Mouse (Mus musculus) embryonic facial prominence, embryonic 12.5 days (tissue): ENCODE measurements at regions not wholly inside any gene's neighbourhood (a gene's known extent, or its start where the extent isn't known, plus 50 kb on each side); places are given as distances from the start of the nearest gene placed in this dataset.

Experiments
- ATAC-seq: fragments of 200-750 bp; cut with Nextera tagmentation; 2 replicates; pipeline ENCODE4 v1.8.0; 2017; ENCODE audit not compliant: insufficient number of reproducible peaks, insufficient read depth, low FRiP score, low TSS enrichment
- H3K27ac ChIP-seq: fragments of 300-500 bp; sonication (generic); 2 replicates; pipeline ENCODE4 v1.5.1; 2016; ENCODE audit warnings: mild to moderate bottlenecking
- H3K27me3 ChIP-seq: fragments of 300-500 bp; sonication (generic); 2 replicates; pipeline ENCODE4 v1.6.1; 2016; ENCODE audit warnings: mild to moderate bottlenecking, moderate library complexity
- H3K36me3 ChIP-seq: fragments of 300-500 bp; sonication (generic); 2 replicates; pipeline ENCODE4 v1.6.1; 2016; ENCODE audit warnings: mild to moderate bottlenecking
- H3K4me1 ChIP-seq: fragments of 300-500 bp; sonication (generic); 2 replicates; pipeline ENCODE4 v1.6.1; 2016
- H3K4me2 ChIP-seq: fragments of 300-500 bp; sonication (generic); replicated peaks from 2 replicates; pipeline ENCODE4 v1.6.1; 2016; ENCODE audit warnings: mild to moderate bottlenecking, moderate library complexity
- H3K4me3 ChIP-seq: fragments of 300-500 bp; sonication (generic); 2 replicates; pipeline ENCODE4 v1.5.1; 2016; ENCODE audit warnings: mild to moderate bottlenecking
- H3K9ac ChIP-seq: fragments of 300-500 bp; sonication (generic); 2 replicates; pipeline ENCODE4 v1.6.1; 2016; ENCODE audit warnings: mild to moderate bottlenecking, moderate library complexity
- H3K9me3 ChIP-seq: fragments of 300-500 bp; sonication (generic); 2 replicates; pipeline ENCODE4 v1.6.1; 2016; ENCODE audit warnings: mild to moderate bottlenecking, moderate library complexity
- WGBS: fragments of 180-500 bp; shearing (Covaris S2); methylation state at CpG from one replicate; pipeline ENCODE4 v1.1.7; 2016; 5-methylcytosine and 5-hydroxymethylcytosine counted together

GRCm38 (mm10) chr13:99071821-99072414 is 87.6 kb upstream of the 1700024P04Rik start:
- Histone ChIP-seq H3K4me1 (peaks cover 20% of the 10 kb centered on the region), H3K27ac (peak overlapping the region; percentile 65)
- 62% methylated on average over 8 of the region's 8 CpGs for WGBS

GRCm38 (mm10) chr13:99071413-99071812 is 87.0 kb upstream of the 1700024P04Rik start:
- Histone ChIP-seq H3K4me2 (no peak overlapping the region), H3K27me3 (no peaks in the 10 kb centered on the region), H3K4me3 (no peak overlapping the region), H3K4me1 (peaks cover 20% of the 10 kb centered on the region), H3K27ac (peak overlapping the region; percentile 52; the same call in 1 of the 2 replicates), H3K9me3 (no peaks in the 10 kb centered on the region), H3K36me3 (no peaks in the 10 kb centered on the region), H3K9ac (no peak overlapping the region)
- no peak; the same call in 1 of the 2 replicates for ATAC-seq
- 28% methylated on average over 6 of the region's 6 CpGs for WGBS

More at GRCm38 (mm10) chr13:99071821-99072414, 87.6 kb upstream of the 1700024P04Rik start:
- Histone ChIP-seq H3K36me3 (no peaks in the 10 kb centered on the region), H3K27me3 (no peaks in the 10 kb centered on the region), H3K9ac (no peak overlapping the region), H3K4me3 (no peak overlapping the region), H3K4me2 (no peak overlapping the region), H3K9me3 (no peaks in the 10 kb centered on the region)
- ATAC-seq, result peak; percentile 12; the same call in 1 of the 2 replicates

DNA sequence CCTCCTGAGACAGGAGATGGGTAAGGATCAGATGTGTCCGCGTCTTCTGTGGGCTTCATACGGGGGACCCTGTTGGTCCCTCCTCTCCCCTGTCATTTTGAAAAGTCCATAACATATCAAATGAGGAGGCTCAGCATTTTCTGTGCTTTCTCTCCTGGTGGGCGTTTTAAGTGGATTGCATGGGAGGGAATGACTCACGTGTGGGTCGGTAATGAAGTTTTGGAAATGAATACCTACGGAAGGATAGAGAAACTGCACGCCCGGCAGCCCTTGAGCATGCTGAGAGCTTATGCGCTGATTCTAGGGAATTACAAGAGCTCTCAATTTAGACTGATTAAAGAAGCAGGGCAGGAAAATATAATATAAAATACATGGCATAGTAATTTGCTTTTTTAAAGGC is 85.4 kb upstream of the 1700024P04Rik start:
- Histone ChIP-seq H3K4me3 (no peak overlapping the region), H3K9ac (no peak overlapping the region), H3K9me3 (no peaks in the 10 kb centered on the region), H3K36me3 (no peaks in the 10 kb centered on the region), H3K4me2 (no peak overlapping the region), H3K27ac (0 out of 2 replicates have a peak overlapping the region, but pooled peaks have one; percentile 2), H3K4me1 (peaks cover 20% of the 10 kb centered on the region), H3K27me3 (no peaks in the 10 kb centered on the region)
- ATAC-seq, result no peak
- 84% methylated on average over 10 of the region's 10 CpGs for WGBS

- Histone ChIP-seq H3K9ac (no peak overlapping the region), H3K9me3 (no peaks in the 10 kb centered on the region)
Measured at GRCm38 (mm10) chr13:99067504-99067903, 83.1 kb upstream of the 1700024P04Rik start.

DNA sequence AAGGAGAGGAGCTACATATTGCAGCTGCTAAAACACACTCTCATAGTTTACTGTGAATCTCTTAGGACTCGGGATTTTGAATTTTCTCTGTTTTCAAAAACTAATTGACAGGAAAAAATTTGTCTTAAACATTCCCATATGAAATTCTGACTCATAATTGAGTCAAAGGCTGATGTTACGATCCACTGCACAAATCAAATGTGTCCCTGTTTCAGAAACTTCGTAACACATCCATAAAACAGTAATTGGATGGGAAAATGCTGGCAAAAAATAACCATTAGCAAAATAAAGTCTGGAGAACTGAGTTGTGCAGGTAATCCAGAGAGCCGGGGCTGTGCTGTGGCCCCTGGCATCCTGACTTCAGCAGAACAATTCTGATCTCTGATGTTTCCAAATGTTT is 79.1 kb upstream of the 1700024P04Rik start:
- peaks cover 8% of the 10 kb centered on the region; the same call in 1 of the 2 replicates for H3K4me1 ChIP-seq
- no peak for ATAC-seq
- H3K9me3 ChIP-seq, result no peaks in the 10 kb centered on the region
- 44% methylated on average over 4 of the region's 4 CpGs for WGBS
- H3K4me2 ChIP-seq, result no peak overlapping the region
- no peaks in the 10 kb centered on the region for H3K36me3 ChIP-seq
- no peaks in the 10 kb centered on the region for H3K27me3 ChIP-seq
- no peak overlapping the region for H3K9ac ChIP-seq
- H3K27ac ChIP-seq, result peak overlapping the region; percentile 65; the same call in 1 of the 2 replicates
- H3K4me3 ChIP-seq, result no peak overlapping the region

More at GRCm38 (mm10) chr13:99067504-99067903, 83.1 kb upstream of the 1700024P04Rik start:
- no peaks in the 10 kb centered on the region for H3K36me3 ChIP-seq
- WGBS, result 71% methylated on average over 1 of the region's 1 CpGs
- H3K4me1 ChIP-seq, result peaks cover 20% of the 10 kb centered on the region
- no peak overlapping the region for H3K27ac ChIP-seq
- H3K4me3 ChIP-seq, result no peak overlapping the region
- ATAC-seq, result no peak
- H3K4me2 ChIP-seq, result no peak overlapping the region
- H3K27me3 ChIP-seq, result no peaks in the 10 kb centered on the region

DNA sequence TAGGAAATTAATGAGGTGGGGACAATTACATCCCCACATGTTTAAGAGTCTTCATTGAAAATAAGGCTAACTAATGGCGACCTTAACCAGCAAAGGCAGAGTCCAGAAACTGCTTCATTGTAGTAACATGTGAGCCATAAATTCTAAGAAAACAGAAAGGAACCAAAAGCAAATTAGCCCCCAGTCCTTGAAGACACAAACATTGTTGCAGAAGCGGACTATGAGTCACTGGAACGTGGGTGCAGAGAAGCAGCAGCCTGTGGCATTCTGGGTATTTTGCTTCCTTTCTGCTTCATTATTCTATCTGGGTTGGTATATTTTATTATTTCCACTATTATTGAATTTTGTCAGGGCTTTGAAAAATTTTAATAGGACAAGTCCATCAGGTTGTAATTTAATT is 78.6 kb upstream of the 1700024P04Rik start:
- Histone ChIP-seq H3K4me1 (peaks cover 8% of the 10 kb centered on the region; the same call in 1 of the 2 replicates), H3K4me3 (no peak overlapping the region), H3K9me3 (no peaks in the 10 kb centered on the region), H3K9ac (no peak overlapping the region), H3K27me3 (no peaks in the 10 kb centered on the region), H3K27ac (no peak overlapping the region), H3K4me2 (no peak overlapping the region), H3K36me3 (no peaks in the 10 kb centered on the region)
- no peak for ATAC-seq
- WGBS, result 56% methylated on average over 3 of the region's 3 CpGs

GRCm38 (mm10) chr13:99058131-99058970 is 74.0 kb upstream of the 1700024P04Rik start:
- no peak overlapping the region for H3K9ac ChIP-seq
- H3K27me3 ChIP-seq, result no peaks in the 10 kb centered on the region
- H3K9me3 ChIP-seq, result no peaks in the 10 kb centered on the region
- no peaks in the 10 kb centered on the region for H3K36me3 ChIP-seq
- H3K4me2 ChIP-seq, result no peak overlapping the region
- no peak overlapping the region for H3K4me3 ChIP-seq
- ATAC-seq, result no peak
- no peak overlapping the region for H3K27ac ChIP-seq
- 81% methylated on average over 13 of the region's 13 CpGs for WGBS
- H3K4me1 ChIP-seq, result no peaks in the 10 kb centered on the region; the same call in 1 of the 2 replicates

DNA sequence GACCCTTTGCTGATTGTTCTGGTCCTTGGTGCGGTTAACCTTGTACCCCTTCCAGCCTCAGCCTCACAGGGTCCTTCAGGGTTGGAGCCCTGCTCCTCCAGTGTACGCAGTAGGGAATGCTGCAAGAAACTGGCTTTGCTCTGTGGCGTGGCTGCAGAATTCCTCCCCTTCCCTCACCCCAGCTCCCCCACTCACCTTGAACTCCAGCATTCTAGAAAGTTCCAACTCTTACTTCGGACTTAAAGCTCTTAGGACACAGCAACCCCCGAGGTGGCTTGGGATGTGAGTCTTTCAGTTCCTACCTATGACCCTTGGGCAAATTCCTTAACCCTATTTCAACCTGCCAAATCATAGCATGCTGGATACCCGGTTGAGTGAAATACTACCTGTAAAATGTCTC is 73.3 kb upstream of the 1700024P04Rik start:
- WGBS, result 74% methylated on average over 6 of the region's 6 CpGs
- H3K9me3 ChIP-seq, result no peaks in the 10 kb centered on the region
- H3K27me3 ChIP-seq, result no peaks in the 10 kb centered on the region
- H3K27ac ChIP-seq, result no peak overlapping the region
- H3K4me3 ChIP-seq, result no peak overlapping the region
- ATAC-seq, result no peak
- no peaks in the 10 kb centered on the region; the same call in 1 of the 2 replicates for H3K4me1 ChIP-seq
- no peak overlapping the region for H3K9ac ChIP-seq
- no peak overlapping the region for H3K4me2 ChIP-seq
- H3K36me3 ChIP-seq, result no peaks in the 10 kb centered on the region

- 64% methylated on average over 3 of the region's 3 CpGs for WGBS
- H3K9me3 ChIP-seq, result no peaks in the 10 kb centered on the region
- ATAC-seq, result no peak
Measured at GRCm38 (mm10) chr13:99057293-99057588, 72.9 kb upstream of the 1700024P04Rik start.

DNA sequence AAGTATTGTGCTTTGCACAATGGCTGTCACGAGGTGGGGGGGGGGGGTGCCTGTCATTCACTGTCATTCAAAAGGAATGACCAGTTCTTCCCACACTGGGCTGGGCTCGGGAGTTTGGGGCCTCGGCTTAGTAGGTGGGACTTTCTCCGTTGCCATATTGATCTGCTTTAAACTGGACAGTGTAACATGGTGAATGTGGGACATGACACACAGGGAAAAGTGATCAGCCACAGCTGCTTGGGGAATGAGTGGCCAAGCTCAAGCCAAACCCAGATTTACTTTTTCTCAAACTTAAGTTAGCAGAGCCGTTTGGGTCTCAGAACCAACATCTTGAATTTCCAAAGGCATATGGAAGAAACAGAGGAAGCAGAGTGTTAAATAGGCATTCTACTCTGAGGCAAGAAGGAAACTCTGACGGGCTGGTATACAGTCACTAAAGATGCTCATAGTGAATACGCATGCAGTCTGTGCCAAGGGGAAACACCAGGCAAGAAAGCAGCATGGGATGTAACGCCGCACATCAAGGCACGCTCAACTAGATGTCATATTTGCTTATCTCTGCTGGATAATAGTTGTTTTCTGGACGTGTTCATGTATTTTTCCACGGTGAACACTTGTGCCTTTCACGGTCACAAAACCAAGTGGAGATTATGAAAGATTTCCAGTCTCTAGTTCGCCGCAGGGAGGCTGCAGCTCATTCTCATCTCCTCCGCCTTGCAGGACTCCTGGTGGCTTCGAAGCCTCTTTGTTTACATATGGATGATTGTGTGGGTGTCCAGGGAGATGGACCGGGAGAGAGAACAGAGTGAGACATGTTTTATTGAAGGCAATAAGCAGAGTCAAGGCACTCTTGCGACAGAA is 72.3 kb upstream of the 1700024P04Rik start:
- Histone ChIP-seq H3K4me3 (no peak overlapping the region), H3K4me2 (no peak overlapping the region), H3K9me3 (no peaks in the 10 kb centered on the region), H3K27me3 (no peaks in the 10 kb centered on the region), H3K4me1 (no peaks in the 10 kb centered on the region; the same call in 1 of the 2 replicates), H3K27ac (no peak overlapping the region), H3K36me3 (no peaks in the 10 kb centered on the region), H3K9ac (no peak overlapping the region)
- 76% methylated on average over 19 of the region's 19 CpGs for WGBS
- no peak for ATAC-seq

More at GRCm38 (mm10) chr13:99057293-99057588, 72.9 kb upstream of the 1700024P04Rik start:
- Histone ChIP-seq H3K4me2 (no peak overlapping the region), H3K9ac (no peak overlapping the region), H3K27ac (no peak overlapping the region), H3K4me3 (no peak overlapping the region), H3K27me3 (no peaks in the 10 kb centered on the region), H3K4me1 (no peaks in the 10 kb centered on the region; the same call in 1 of the 2 replicates), H3K36me3 (no peaks in the 10 kb centered on the region)

DNA sequence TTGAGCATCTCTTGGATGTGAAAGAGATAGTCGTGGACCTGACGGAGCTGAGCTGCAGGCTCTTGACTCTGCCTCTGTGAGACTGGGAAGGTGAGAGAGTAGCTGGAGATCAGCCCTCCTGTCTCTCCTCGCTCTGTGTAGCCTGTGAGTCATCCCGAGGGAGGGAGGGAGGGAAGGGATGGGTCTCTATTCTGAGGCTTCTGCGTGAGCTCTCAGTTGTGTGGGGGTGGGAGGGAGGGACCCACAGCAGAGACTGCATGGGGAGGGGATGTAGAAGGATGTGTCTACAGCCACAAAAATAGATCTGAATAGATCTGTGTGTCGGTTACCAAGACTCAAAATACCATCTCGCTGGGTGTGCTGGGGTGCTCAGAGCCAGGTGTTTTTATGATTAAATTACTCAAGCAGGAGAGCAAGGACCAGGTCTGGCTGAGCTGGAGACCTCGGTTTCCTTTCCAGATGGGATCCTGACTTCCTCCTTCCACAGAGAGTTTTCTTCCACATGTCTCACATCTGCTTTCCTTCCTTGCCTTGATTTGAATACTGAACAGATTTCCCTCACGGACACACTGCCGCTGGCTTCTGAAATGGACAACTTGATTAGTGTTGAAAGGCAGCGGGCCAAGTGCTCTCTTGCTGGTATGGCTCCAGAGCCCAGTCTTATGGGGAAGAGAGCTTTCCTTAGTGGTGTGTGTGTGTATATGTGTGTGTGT is 71.4 kb upstream of the 1700024P04Rik start:
- Histone ChIP-seq H3K27me3 (no peaks in the 10 kb centered on the region), H3K4me1 (no peaks in the 10 kb centered on the region; the same call in 1 of the 2 replicates), H3K36me3 (no peaks in the 10 kb centered on the region), H3K9me3 (no peaks in the 10 kb centered on the region), H3K4me3 (no peak overlapping the region), H3K27ac (no peak overlapping the region), H3K9ac (no peak overlapping the region), H3K4me2 (no peak overlapping the region)
- 0 out of 2 replicates have a peak, but pooled peaks have one; percentile 56 for ATAC-seq
- WGBS, result 40% methylated on average over 10 of the region's 11 CpGs
